Mouse (Mus musculus) megakaryocyte, embryonic 14.5 days (primary cell): ENCODE measurements at regions not wholly inside any gene's neighbourhood (a gene's known extent, or its start where the extent isn't known, plus 50 kb on each side); places are given as distances from the start of the nearest gene placed in this dataset.

ENCODE experiments used
- FLI1 ChIP-seq: IDR thresholded peaks from 2 replicates; pipeline ENCODE4 v1.6.1; 2012; ENCODE audit warnings: low read length, inconsistent platforms, mixed read lengths
- GATA1 ChIP-seq: IDR thresholded peaks from 3 replicates; pipeline ENCODE4 v1.6.1; 2012; ENCODE audit warnings: mixed read lengths, low read length, inconsistent platforms, borderline replicate concordance

DNA sequence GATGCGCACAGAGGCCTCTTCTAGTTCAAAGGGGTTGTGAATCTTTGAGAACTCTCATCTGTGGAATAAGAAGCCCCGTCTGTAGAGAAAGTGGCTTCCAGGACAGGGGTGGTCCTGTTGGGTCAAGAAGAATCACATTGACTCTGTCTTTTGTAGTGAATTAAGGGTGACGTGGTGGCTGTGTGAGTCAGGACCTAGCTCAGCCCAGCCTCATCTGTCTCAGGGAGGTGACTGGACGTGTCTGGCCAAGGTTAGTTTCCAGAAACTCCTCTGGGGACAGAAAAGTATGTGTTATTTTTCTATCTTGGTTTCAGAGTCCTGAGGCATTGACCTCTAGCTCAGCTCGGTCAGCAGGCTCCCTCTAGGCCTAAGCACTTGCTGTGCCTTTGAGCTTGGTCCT is 73.3 kb upstream of the Lep start:
- TF ChIP-seq GATA1 (no peak), FLI1 (no peak)
